Mouse (Mus musculus): Measurements from ENCODE around the gene Hist2h2aa2. TPM values are rescaled to one million over a fixed set of nuclear protein-coding genes. Genes with fewer than 3 reads are reported as not detected.
A peak's percentile ranks its signal among the peaks of the same experiment; 100 is the strongest.

Gene Hist2h2aa2
- total RNA-seq, 4 experiments from 2014 or later: 141 to 256 (median 216) TPM

GRCm38 (mm10) chr3:96198181-96198580 is 41.9 kb downstream of the Hist2h2aa2 start:
- no peak for DNase-seq (ENCODE audit: low spot score)

- peak; percentile 91 for DNase-seq (ENCODE audit: low spot score)
These were observed 42.8 kb downstream of the Hist2h2aa2 start for GRCm38 (mm10) chr3:96197129-96197749.

GRCm38 (mm10) chr3:96196437-96197128 is 43.5 kb downstream of the Hist2h2aa2 start:
- no peak for DNase-seq (ENCODE audit: low spot score)

GRCm38 (mm10) chr3:96195616-96196313 is 44.3 kb downstream of the Hist2h2aa2 start:
- no peak for DNase-seq (ENCODE audit: low spot score)

GRCm38 (mm10) chr3:96194966-96195365 is 45.1 kb downstream of the Hist2h2aa2 start:
- DNase-seq (ENCODE audit: low spot score): no peak

GRCm38 (mm10) chr3:96192977-96193376 is 47.1 kb downstream of the Hist2h2aa2 start:
- DNase-seq (ENCODE audit: low spot score): no peak

Small RNA genes within 50 kb of the gene (microRNA-seq; reads per million reads assigned to microRNA genes)
- not detected for gene Gm44492
- not detected for gene Gm47311
- not detected for gene Gm47313

Other genes starting within 250 kb of the Hist2h2aa2 start
- gene Plekho1, start 244.3 kb downstream of the Hist2h2aa2 start, total RNA-seq (2022): 10 to 100 TPM; 55.7 to 68.3 (median 61.1) TPM
- gene Vps45, start 181.8 kb downstream of the Hist2h2aa2 start, total RNA-seq (2022): 10 to 100 TPM; 27.2 to 33.8 (median 30.0) TPM
- 10 to 100 TPM; 55.4 to 63.1 (median 59.8) TPM for gene Otud7b, start 135.7 kb downstream of the Hist2h2aa2 start, total RNA-seq (2022)
- 1 to 10 TPM; 1.7 to 3.0 (median 2.2) TPM for gene Mtmr11, start 78.3 kb downstream of the Hist2h2aa2 start, total RNA-seq (2022)
- gene Sf3b4, start 67.9 kb downstream of the Hist2h2aa2 start, total RNA-seq (2022): 10 to 100 TPM; 14.1 to 17.2 (median 16.2) TPM
- 1 to 10 TPM; 1.6 to 7.0 (median 4.2) TPM for gene Sv2a, start 59.1 kb downstream of the Hist2h2aa2 start, total RNA-seq (2022)
- 10 to 100 TPM; 24.1 to 35.6 (median 29.8) TPM for gene Bola1, start 20.6 kb downstream of the Hist2h2aa2 start, total RNA-seq (2022)
- 1 to 10 TPM; 1.4 to 3.6 (median 2.9) TPM for gene Hist2h2ab, start 20.4 kb downstream of the Hist2h2aa2 start, total RNA-seq (2022)
- gene Hist2h2ac, start 19.4 kb downstream of the Hist2h2aa2 start, total RNA-seq (2022): 10 to 100 TPM; 17.5 to 26.5 (median 24.3) TPM
- 10 to 100 TPM in 2 of 4 experiments, 1 to 10 TPM in 2; 8.3 to 10.2 (median 9.8) TPM for gene Hist2h2be, start 19.2 kb downstream of the Hist2h2aa2 start, total RNA-seq (2022)
- 1 to 10 TPM; 4.1 to 8.4 (median 6.8) TPM for gene Hist2h3c2, start 1.1 kb downstream of the Hist2h2aa2 start, total RNA-seq (2022)
- gene Hist2h2aa1, start 5.2 kb upstream of the Hist2h2aa2 start, total RNA-seq (2022): 10 to 100 TPM in 3 of 4 experiments, 1 to 10 TPM in 1; 8.5 to 81.5 (median 26.6) TPM
- not detected for gene Hist2h3c1, start 6.4 kb upstream of the Hist2h2aa2 start, total RNA-seq (2022)
- gene Hist2h4, start 23.0 kb upstream of the Hist2h2aa2 start, total RNA-seq (2022): 10 to 100 TPM; 10.8 to 16.2 (median 12.3) TPM
- 10 to 100 TPM; 12.2 to 24.7 (median 15.9) TPM for gene Hist2h3b, start 28.4 kb upstream of the Hist2h2aa2 start, total RNA-seq (2022)
- gene Hist2h2bb, start 29.5 kb upstream of the Hist2h2aa2 start, total RNA-seq (2022): 10 to 100 TPM; 28.0 to 42.3 (median 33.7) TPM
- gene Fcgr1, start 53.7 kb upstream of the Hist2h2aa2 start, total RNA-seq (2022): 1 to 10 TPM in 1 of 4 experiments, under 1 TPM in 3; 0.38 to 1.1 (median 0.66) TPM
- not detected for gene BC107364, start 212.0 kb upstream of the Hist2h2aa2 start, total RNA-seq (2022)

Data from heart, adult 8-10 months (tissue).